Mouse (Mus musculus) small intestine, adult 2 months (tissue): ENCODE data around the gene Muc1. TPM values are rescaled to one million over a fixed set of nuclear protein-coding genes. Genes with fewer than 3 reads are reported as not detected.
A peak's percentile ranks its signal among the peaks of the same experiment; 100 is the strongest.
"Not testable (repeated sequence)": the region's sequence is repeated elsewhere in the genome, so short reads cannot be mapped to it uniquely, and the experiment has no call there.

Experiments
- H3K27ac ChIP-seq: fragments of 200-500 bp; 2 replicates; pipeline ENCODE4 v1.5.1; 2012; ENCODE audit warnings: low read depth, low read length, control low read depth, inconsistent platforms; ENCODE audit not compliant: insufficient read depth
- H3K27me3 ChIP-seq: fragments of 200-500 bp; 2 replicates; pipeline ENCODE4 v1.6.1; 2012; ENCODE audit warnings: mild to moderate bottlenecking, moderate library complexity, low read length, inconsistent platforms; ENCODE audit not compliant: control insufficient read depth, insufficient read depth
- H3K36me3 ChIP-seq: fragments of 200-500 bp; 2 replicates; pipeline ENCODE4 v1.6.1; 2012; ENCODE audit warnings: mild to moderate bottlenecking, low read length, control low read depth, inconsistent platforms; ENCODE audit not compliant: control insufficient read depth, insufficient read depth
- H3K4me1 ChIP-seq: fragments of 200-500 bp; 2 replicates; pipeline ENCODE4 v1.6.1; 2012; ENCODE audit warnings: low read length, inconsistent platforms, mixed read lengths; ENCODE audit not compliant: control insufficient read depth, insufficient read depth, insufficient read length
- H3K4me3 ChIP-seq: fragments of 200-500 bp; 2 replicates; pipeline ENCODE4 v1.5.1; 2012; ENCODE audit warnings: low read depth, mild to moderate bottlenecking, control low read depth, inconsistent platforms, low read length, moderate library complexity
- CTCF ChIP-seq: fragments of 200-500 bp; IDR thresholded peaks from 2 replicates; pipeline ENCODE4 v1.5.1; 2012; ENCODE audit warnings: low read depth, mild to moderate bottlenecking, control low read depth, inconsistent platforms, low read length, moderate library complexity, mixed read lengths; ENCODE audit not compliant: insufficient replicate concordance, insufficient read length; ENCODE audit errors: extremely low read depth
- POLR2A ChIP-seq: fragments of 200-500 bp; IDR thresholded peaks from 2 replicates; pipeline ENCODE4 v1.6.1; 2012; ENCODE audit warnings: low read depth, mild to moderate bottlenecking, control low read depth, inconsistent platforms, low read length, moderate library complexity
- WGBS: fragments of 180-500 bp; shearing (Covaris S2); methylation state at CpG from one replicate; pipeline ENCODE4 v1.1.7; 2018; 5-methylcytosine and 5-hydroxymethylcytosine counted together
- polyA plus RNA-seq: library from polyadenylated mRNA; depleted of rRNA; stranded (reverse); fragments of >200 nt; gene quantifications from 2 replicates; pipeline ENCODE4 v1.2.3, GENCODE M21; 2012

Muc1 gene
- polyA plus RNA-seq, 1 experiment = 0.76 TPM

DNA sequence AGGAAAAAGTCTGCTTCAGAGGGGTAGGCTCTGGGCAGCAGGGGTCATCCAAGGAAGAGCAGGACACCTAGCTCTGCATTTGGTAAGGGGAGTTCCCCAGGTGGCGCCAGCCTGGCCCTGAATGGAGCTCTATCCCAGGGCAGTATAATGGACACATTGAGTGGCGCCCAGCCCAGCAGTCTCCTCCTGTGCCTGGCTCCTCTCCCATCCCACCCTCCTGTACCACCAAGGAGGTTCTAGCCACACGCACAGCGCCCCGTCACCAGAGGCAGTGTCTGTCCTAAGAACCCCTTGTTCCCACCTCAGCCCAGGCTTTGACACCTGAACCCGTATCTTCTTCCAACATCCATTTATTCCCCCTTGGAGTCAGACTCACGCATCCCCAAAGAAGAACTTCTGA lies 19.1 kb upstream of the Muc1 start:
- WGBS = 93% methylated on average over 7 of the region's 7 CpGs
- peaks cover 56% of the 10 kb centered on the region for H3K36me3 ChIP-seq
- no peak overlapping the region for H3K4me3 ChIP-seq
- no peaks in the 10 kb centered on the region for H3K27me3 ChIP-seq
- H3K4me1 ChIP-seq = peaks cover 3% of the 10 kb centered on the region; the same call in 1 of the 2 replicates
- TF ChIP-seq CTCF (no peak), POLR2A (no peak)
- H3K27ac ChIP-seq = no peak overlapping the region

DNA sequence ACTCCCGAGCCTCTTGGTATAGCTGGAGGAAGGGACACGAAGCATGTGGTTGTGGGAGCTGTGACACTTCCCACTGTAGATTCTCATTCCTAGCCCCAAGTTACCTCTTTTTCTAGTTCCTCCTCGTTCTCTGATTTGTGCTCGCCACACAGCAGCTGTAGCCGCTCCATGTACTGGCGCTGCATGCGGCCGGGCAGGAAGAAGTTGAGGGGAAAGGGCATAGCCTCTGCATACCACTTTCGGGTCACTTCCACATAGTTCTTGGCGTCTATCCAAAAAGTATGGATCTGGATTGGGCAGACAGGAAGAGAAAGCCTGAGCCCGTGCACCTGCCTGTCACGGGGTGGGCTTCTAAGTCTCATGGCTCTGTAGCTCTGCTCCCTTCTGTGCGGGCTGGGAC lies 18.7 kb upstream of the Muc1 start:
- H3K27ac ChIP-seq = no peak overlapping the region
- no peak for TF ChIP-seq POLR2A
- no peaks in the 10 kb centered on the region for H3K27me3 ChIP-seq
- no peak overlapping the region for H3K4me3 ChIP-seq
- peaks cover 3% of the 10 kb centered on the region; the same call in 1 of the 2 replicates for H3K4me1 ChIP-seq
- H3K36me3 ChIP-seq = peaks cover 51% of the 10 kb centered on the region
- WGBS = 63% methylated on average over 13 of the region's 13 CpGs

DNA sequence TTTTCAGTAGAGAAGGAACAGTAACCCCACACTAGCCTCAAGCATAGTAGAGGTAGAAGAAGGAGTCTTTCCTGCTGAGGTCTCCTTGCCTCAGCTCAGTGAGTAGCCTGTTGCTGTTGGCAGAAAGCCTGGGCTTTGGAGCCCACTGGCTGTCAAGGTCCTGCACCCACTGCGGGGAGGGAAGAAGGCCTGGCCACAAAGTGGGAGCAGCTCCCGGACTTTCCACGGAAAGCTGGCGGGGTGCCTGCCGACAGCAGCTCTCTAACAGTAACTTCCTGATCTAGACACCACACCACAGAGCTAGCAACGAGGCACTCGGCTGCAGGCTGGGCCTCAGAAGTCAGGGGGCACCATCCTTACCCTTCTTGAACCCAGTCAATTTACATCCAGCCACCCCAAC lies 18.1 kb upstream of the Muc1 start:
- no peak overlapping the region for H3K27ac ChIP-seq
- TF ChIP-seq POLR2A = no peak
- no peak for TF ChIP-seq CTCF
- no peaks in the 10 kb centered on the region for H3K27me3 ChIP-seq
- H3K36me3 ChIP-seq = peaks cover 46% of the 10 kb centered on the region
- H3K4me1 ChIP-seq = peaks cover 3% of the 10 kb centered on the region; the same call in 1 of the 2 replicates
- WGBS = 59% methylated on average over 7 of the region's 7 CpGs
- H3K4me3 ChIP-seq = no peak overlapping the region

DNA sequence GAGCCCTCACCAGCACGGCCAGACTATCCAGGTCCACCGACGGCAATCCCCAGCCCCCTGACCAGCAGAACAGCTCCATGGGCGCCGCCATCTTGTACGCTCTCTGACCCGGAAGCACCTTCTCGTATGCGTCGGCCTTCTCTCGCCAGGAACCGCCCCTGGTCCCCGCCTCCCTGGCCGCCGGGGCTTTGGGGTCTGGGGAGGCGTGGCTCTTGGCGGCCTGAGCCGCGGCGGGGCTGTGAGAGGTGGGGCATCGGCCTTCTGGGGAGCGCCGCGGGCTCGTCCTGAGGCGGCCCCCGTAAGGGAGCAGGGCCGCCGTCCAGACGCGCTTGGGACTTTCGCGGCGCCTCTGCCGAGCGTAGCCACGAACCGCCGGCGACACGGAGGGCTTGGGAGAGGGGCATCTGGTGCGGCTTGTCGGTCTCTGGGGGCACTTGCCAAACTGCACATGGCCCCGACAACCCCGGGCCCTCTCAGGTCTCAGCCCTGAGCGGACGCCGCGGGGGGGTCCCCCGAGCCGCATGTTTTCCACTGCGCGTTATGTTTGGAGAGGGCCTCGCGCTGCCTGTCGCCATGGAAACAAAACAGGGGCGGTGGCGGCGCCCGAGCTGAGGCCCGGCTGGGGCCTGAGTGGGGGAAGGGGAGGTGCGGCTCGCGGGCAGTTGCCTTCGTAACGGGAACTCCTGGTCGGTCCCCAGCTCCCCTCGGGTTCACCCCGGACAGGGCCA lies 14.9 kb upstream of the Muc1 start:
- Histone ChIP-seq H3K27me3 (no peaks in the 10 kb centered on the region), H3K27ac (peak overlapping the region; percentile 73), H3K4me1 (peaks cover 3% of the 10 kb centered on the region; the same call in 1 of the 2 replicates), H3K36me3 (peaks cover 15% of the 10 kb centered on the region), H3K4me3 (peak overlapping the region; percentile 72)
- WGBS = under 1% methylated on average over 69 of the region's 69 CpGs
- TF ChIP-seq CTCF (no peak), POLR2A (peak; percentile 54; the same call in 1 of the 2 replicates)

DNA sequence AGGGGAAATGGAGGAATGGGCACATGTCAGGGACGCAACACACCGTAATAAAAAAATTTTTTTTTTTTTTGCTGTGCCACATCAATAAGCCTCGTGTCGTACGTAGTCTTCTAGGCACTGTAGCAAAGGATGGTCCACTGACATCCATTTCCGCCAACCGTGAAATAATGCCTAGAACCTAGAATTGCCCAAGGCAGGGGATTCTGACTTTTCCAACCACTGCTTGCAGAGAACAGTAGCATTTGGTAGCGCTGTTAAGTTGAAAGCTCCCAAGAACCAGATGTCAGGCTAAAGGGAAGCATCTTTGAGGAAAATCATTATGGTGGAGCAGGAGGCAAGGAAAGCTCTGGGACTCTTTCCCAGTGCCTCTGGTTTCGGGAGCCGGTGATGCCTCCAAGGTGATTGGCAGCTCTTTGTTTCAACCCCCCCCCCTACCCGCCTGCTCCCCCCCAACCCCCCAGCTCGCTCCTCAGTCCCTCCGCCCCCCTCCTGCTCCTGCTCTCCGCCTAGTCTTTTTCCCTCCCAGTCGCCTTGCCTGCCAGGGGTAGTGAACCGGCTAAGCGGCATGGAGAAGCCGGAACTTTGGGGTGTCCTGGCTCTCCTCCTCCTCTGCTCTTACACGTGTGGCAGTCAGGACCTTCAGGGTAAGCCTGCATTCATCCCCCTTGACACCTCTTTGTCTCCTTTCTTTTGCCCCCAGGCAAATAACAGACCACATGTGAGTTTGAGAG lies 14.0 kb upstream of the Muc1 start, which contains the start of gene Thbs3:
Thbs3 (plus strand) TSS at position 500 of the 731 bp plus-strand sequence.
- WGBS = 7% methylated on average over 19 of the region's 19 CpGs
- H3K27ac ChIP-seq = peak within 1 kb of the TSS; percentile 73
- peaks cover 3% of the 10 kb centered on the region; the same call in 1 of the 2 replicates for H3K4me1 ChIP-seq
- TF ChIP-seq CTCF (no peak), POLR2A (no peak)
- H3K36me3 ChIP-seq = peaks cover 7% of the 10 kb centered on the region
- no peaks in the 10 kb centered on the region for H3K27me3 ChIP-seq
- H3K4me3 ChIP-seq = peak within 1 kb of the TSS; percentile 72

DNA sequence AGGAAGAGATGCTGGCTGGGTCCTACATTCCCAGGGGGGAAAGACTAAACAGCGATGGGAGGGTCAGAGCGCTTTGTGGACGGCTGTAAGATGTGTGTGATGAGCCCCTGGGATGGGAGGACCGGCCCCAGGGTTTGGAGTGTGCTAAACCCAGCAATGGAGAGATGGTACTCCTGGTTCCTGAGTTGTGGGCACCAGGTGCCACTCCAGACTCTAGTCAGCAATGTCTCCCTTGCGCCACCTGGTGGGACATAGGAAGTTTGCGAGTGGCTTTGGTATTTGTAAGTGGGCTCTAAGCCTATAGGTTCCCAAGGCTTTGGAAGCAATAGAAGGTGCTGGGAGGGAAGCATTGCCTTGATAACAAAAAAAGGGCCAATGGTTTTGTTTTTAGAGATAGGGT lies 13.0 kb upstream of the Muc1 start:
- no peaks in the 10 kb centered on the region for H3K36me3 ChIP-seq
- WGBS = 0% methylated on average over 6 of the region's 6 CpGs
- no peak overlapping the region for H3K27ac ChIP-seq
- H3K4me1 ChIP-seq = peaks cover 3% of the 10 kb centered on the region; the same call in 1 of the 2 replicates
- TF ChIP-seq CTCF (peak; percentile 85; the same call in 1 of the 2 replicates), POLR2A (no peak)
- no peaks in the 10 kb centered on the region for H3K27me3 ChIP-seq
- H3K4me3 ChIP-seq = peak overlapping the region; percentile 33

DNA sequence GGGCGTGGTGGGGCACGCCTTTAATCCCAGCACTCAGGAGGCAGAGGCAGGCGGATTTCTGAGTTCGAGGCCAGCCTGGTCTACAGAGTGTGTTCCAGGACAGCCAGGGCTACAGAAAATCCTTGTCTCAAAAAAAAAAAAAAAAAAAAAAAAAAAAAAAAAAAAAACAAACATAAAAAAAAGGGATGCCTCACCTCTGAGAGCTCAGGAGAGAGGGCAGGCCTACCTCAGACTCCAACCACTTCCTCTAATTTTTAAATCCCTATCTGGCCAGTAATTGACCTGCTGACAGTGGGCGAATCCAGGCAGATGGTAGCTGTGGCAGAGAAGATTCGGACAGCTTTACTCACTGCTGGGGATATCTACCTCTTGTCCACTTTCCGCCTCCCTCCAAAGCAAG lies 12.4 kb upstream of the Muc1 start:
- H3K36me3 ChIP-seq, H3K4me1 ChIP-seq: not testable (repeated sequence)
- 73% methylated on average over 7 of the region's 7 CpGs for WGBS

More for the DNA sequence above, 12.4 kb upstream of the Muc1 start:
- H3K27me3 ChIP-seq, H3K27ac ChIP-seq, H3K4me3 ChIP-seq: not testable (repeated sequence)
